Mouse (Mus musculus) urinary bladder, adult 2 months (tissue): ENCODE data around the gene Ccdc88c. TPM values are rescaled to one million over a fixed set of nuclear protein-coding genes. Genes with fewer than 3 reads are reported as not detected.

Experiments
- DNase-seq: peaks from one replicate; pipeline ENCODE4 v3.0.0; 2022; ENCODE audit warnings: low spot score
- polyA plus RNA-seq: library from polyadenylated mRNA; depleted of rRNA; stranded (reverse); fragments of >200 nt; gene quantifications from 2 replicates; pipeline ENCODE4 v1.2.3, GENCODE M21; 2012

Gene Ccdc88c
- polyA plus RNA-seq, 1 experiment: 14.3 TPM

- DNase-seq: no peak
These were observed 30.9 kb downstream of the Ccdc88c start for GRCm38 (mm10) chr12:100997830-100998563.

DNA sequence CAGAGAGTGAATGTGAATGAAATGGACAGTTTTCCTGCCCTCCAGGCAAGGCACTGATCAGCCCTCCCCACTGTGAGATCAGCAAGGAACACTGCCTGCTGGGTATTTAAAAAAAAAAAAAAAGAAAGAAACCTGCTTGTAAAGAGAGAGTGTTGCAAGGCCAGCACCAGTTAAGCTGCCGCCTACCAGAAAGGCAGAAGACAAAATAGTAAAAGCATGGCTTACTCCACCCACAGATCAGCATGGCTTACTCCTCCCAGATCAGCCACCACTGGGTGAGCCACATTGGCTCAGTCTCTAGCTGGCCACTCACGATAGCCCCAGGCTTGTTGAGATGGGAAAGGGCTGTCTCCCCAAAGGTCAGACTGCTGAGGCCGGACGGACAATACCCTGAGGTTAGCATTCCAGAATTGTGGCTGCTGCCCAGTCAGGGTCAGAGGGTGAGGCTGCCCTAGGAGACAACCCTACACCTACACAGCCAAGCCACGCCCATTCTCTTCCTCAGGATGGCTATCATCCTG lies 32.4 kb downstream of the Ccdc88c start:
- DNase-seq: no peak

DNA sequence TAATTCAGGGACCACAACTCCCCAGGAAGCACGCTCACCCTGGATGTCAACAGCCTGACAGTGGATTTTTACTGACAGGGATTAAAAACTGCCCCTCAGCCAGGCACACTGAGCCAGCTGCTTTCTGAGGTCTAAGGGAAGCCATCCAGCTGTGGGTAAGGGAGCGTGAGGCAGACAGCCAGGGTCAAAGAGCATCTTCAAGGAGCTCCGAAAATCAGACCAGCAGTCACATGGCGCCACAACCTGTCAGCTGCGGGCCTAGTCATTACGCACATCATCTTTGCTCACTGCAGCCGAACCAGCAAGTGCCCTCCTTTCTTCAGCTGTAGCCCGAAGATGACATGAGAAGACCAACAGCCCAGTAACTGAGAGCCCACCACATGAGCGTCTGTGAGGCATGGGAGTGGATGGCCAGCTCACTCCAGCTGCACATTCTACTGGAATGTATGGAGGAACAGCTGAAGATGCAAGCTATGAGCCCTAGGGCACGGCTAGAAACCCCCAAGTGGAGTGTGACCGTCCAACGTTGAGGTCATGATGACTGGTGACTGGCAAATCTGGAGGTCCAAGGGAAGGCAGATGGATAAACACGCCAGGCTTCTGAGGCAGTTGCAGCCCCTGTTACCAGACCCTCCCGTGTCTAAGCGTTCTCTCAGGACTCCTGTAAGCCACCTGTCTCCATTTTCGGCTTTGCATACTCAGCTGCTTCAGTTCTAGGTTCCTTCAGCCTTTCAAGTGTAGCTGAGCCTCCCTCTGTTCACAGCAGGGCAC lies 33.1 kb downstream of the Ccdc88c start:
- no peak for DNase-seq

DNA sequence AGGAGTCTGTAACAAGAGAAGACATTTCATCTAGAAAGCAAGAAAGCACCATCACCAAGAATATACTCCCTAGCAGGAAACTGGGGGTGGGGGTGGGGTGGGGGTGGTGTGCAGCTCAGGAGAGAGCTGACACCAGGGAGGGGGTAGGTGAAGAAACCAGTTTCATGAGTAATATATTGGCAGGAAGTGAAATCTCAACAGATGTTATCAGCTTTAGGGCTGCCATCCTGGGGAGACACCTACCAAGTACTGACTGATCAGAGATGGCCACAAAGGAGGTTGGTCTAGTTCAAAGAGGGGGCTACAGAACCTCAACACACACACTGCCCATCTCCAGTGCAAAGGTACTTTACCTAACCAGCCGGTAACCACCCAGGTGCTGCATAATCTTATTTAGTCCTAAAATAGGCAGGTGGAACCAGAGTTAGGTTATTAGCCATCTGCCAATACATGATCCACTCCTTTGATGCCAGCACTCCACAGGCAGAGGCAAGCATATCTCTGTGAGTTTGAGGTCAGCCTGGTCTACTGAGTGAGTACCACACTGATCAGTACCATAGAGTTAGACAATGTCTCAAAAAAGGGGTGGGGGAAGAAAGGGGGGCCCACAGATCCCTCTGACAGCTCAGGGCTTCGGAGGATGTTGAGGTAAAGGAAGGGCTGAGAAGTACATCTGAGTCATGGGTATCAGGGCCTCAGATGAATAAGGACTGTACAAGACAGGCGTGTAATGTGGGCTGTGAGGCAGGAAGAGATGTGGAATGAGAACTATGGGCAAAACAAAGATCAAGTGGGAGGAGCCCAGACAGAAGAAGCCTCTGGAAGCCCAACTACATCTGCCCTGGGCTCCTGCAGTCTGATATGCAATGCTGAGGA lies 34.5 kb downstream of the Ccdc88c start:
- no peak for DNase-seq

GRCm38 (mm10) chr12:100993146-100993545 lies 35.7 kb downstream of the Ccdc88c start:
- no peak for DNase-seq

GRCm38 (mm10) chr12:100992505-100992904 lies 36.4 kb downstream of the Ccdc88c start:
- no peak for DNase-seq

DNA sequence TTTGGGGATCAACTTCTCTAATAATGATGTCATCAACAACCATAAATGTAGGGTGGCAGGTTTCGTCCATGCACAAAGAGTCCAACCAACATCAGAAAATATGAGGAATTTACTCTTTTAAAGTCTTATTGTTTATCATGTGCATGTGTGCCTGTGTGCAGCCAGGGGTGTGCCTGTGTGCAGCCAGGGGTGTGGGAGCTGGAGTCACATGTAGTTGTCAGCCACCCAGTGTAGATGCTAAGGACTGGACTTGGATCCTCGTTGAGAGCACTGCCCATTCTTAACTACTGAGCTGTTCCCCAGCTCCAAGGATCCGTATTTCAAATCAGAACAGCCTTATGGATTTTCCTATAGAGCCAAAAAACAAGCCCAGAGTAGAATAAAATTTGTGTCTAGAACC lies 37.7 kb downstream of the Ccdc88c start:
- DNase-seq: no peak

DNA sequence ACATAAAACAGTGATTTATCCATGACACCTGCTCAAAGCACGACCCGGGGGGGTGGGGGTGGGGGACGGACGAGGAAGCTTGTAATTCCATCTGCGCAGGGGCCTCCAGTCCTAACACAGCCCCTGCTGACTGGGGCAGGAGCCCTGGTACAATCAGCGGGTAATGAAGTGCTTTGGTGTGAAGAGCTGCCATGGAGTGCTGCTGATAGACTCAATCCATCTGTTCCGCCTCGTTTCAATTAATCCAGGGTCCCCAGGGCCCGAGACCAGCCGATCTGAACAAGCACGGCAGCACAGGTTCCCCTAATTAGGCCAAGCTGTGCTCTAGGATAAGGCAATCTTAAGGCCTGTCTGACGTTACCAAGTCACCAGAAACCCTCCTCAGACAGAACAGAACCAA lies 38.6 kb downstream of the Ccdc88c start:
- no peak for DNase-seq

GRCm38 (mm10) chr12:100989780-100990288 lies 39.0 kb downstream of the Ccdc88c start:
- no peak for DNase-seq

GRCm38 (mm10) chr12:100988324-100989130 lies 40.3 kb downstream of the Ccdc88c start:
- no peak for DNase-seq

DNA sequence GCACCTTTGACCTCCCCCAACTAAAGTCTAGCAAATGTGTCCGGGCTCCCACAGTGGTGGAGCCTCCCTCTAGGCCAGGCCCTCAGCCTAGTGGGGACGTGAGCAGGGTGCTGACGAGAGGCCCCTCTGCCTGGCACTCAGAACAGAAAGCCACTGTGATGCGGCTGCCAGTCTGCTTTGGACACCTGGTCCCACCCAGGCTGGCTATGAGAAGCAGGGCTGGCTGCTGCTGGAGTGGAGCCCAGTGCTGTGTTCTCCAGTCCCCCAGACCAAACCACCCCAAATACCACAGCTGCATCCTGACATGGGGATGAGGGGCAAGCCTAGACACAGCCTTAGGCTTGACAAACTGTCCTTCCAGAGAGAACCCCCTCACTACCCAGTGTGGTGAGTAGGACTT lies 42.4 kb downstream of the Ccdc88c start:
- no peak for DNase-seq

DNA sequence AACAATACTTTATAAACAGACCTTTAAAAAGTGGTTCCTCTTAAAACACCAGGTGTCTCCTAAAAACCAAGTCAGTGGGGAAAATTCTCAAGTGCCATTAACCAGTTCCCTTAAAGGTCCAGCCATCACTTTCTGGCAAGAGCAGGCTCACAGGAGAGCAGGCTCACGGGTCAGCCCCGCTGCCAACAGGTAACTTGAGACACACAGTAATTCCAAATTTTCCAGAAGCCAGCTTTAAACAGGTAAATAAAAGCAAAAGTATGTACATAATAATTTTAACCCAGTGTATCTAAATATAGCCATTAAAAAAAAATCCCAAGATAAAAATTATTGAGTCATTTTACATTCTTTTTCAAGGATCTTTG lies 43.1 kb downstream of the Ccdc88c start:
- DNase-seq: no peak

DNA sequence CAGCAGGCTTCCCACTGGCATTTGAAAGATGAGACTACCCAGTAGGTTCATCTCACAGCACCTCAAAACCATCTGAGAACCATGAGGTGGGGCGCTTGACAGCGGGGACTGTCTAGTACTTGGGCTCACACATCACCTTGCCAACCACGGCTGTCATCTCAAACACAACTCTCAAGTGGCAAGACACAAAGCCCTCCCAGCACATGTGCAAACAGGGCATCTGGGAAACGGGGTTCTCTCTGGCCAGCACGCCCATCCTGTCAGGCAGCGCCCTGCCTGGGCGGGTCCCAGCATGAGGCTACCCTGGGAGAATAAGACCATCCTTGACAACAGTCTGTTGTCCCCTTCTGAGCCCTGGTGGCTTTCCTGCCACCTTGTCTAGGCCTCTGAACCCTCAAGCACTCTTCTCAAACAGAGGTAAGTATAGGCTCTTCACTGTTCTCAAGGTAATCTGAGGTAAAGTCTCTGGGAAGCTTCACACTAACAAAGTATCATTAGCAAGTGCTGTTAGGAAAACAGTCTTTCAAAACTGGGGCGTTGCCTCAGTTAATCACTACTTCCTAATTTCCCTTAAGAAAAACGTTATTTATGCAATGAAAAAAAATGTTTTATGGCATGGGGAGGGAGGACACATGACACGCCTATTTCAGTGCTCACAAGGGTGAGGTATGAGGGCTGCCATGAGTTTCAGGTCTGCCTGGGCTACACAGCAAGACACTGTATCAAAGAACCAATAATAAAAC lies 43.6 kb downstream of the Ccdc88c start:
- no peak for DNase-seq

- DNase-seq: no peak
These were observed 45.3 kb downstream of the Ccdc88c start for GRCm38 (mm10) chr12:100983565-100983964.

DNA sequence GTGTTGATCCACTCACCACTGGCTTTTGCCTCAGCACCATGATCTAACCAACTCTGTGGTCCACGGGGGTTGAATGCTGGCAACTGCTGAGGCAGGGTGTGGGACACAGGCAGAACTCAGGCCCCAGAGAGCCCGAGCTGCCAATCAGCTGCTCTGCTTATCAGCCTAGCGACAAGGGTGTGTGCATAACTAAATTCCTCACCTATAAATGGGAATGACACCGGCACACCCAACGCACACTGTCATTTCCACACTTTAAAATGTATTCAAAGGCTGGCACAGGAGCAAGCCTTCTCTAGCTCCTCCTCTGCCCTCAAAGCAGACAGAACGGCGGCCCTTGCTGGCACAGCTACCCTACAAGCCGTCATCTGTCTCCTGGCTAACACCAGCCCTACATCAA lies 46.6 kb downstream of the Ccdc88c start:
- no peak for DNase-seq

GRCm38 (mm10) chr12:100980551-100981008 lies 48.3 kb downstream of the Ccdc88c start:
- no peak for DNase-seq

DNA sequence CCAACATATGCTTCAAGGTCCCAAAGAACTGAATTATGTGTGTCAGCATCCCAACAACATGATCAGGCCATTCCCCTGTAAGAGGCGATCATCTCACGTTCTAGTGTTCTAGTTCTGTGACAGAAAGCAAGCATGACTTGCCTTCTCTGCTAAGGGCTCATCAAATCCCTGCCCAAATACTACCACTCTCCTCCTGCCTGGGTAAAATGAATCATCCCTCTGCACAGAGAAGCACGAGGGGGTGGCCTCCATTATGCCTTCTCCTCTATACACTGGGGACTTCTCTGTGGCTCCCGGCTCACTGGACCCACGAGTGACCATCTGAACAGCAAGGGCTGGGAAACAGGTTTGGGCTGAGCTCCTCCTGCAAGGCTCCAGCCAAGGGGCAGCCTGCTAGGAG lies 49.2 kb downstream of the Ccdc88c start:
- no peak for DNase-seq

GRCm38 (mm10) chr12:100977958-100978725 lies 50.7 kb downstream of the Ccdc88c start:
- DNase-seq: no peak

- DNase-seq: no peak
These were observed 51.3 kb downstream of the Ccdc88c start for GRCm38 (mm10) chr12:100977551-100977950.
